Comparison of ENCODE assay signal across 8 mouse cellular contexts in the genomic region with DNA sequence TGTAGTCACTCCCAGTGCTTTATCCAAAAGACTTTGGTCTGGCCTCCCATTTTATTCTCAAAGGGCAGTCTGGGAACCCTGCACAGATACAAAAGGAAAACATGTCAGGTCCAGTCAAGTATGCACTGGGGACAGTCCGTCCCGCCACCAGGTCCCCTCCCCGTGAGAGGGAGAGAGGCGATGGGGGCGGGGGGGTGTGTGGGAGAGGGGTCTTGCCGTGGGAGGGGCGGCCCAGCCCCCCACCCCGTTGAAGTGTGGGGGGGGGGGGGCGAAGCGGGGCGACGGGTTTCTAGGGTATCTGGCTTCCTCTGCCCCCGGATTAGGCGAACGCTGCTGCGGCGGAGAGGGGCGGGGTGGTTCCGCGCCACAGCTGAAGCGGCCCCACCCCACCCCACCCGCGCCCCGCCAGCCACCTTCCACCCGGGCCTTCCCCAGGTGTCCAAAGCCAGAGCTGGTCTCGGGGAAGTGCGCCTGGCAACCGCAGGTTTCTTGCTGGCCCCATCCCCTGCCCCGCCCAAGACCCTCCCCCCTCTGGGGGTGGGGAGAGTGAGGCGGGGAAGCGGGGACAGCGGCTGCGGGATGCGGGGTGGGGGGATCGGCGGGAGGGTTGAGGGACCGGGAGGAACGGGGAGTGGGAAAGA. TPM values are rescaled to one million over a fixed set of nuclear protein-coding genes. Genes with fewer than 3 reads are reported as not detected.
DNase-seq lines count a peak whose midpoint lies in the region; ATAC-seq and TF ChIP-seq lines count a peak whose summit lies in the region.
"Had no signal": no experiment of that assay in that cellular context is flagged by ENCODE, and none has a peak within 500 bp of the region (broad histone marks: within the 10 kb centered on the region; RNA-seq: fewer than 3 reads in every experiment).

No protein-coding gene starts in this region.

- TF ChIP-seq CTCF in G1E (IDR thresholded peaks at IDR 0.05; ENCODE audit: low read depth, low read length) = no peak
- TF ChIP-seq CTCF in bone marrow macrophage, adult 2 months (IDR thresholded peaks at IDR 0.05; ENCODE audit: low read depth, low read length) = no peak

- H3K27ac ChIP-seq in kidney, embryonic 14.5 days (ENCODE audit: low read depth, low read length) = no peak overlapping the region
- H3K27ac ChIP-seq in bone marrow macrophage, adult 2 months (ENCODE audit: insufficient read depth, low read depth, low read length) = peak overlapping the region; percentile 26; the same call in 1 of the 2 replicates
- H3K27ac ChIP-seq in limb, embryonic 10.5 days = no peak overlapping the region; the same call in 1 of the 2 replicates
- H3K27ac ChIP-seq: liver, embryonic 13.5 days had no signal

- ATAC-seq in kidney, embryonic 14.5 days (ENCODE audit: low FRiP score, low TSS enrichment) = no peak; the same call in 1 of the 2 replicates
- no peak for ATAC-seq in G1E (ENCODE audit: extremely low read depth, insufficient number of reproducible peaks, low FRiP score, poor library complexity, severe bottlenecking)

- H3K4me2 ChIP-seq in kidney, embryonic 14.5 days (replicated peaks; ENCODE audit: low read depth, low read length) = no peak overlapping the region
- H3K4me2 ChIP-seq: liver, embryonic 13.5 days had no signal

- TF ChIP-seq POLR2A in bone marrow macrophage, adult 2 months (IDR thresholded peaks at IDR 0.05; ENCODE audit: borderline replicate concordance, low read depth, low read length) = no peak

- no peak overlapping the region for H3K9ac ChIP-seq in kidney, embryonic 14.5 days (ENCODE audit: low read depth, low read length)
- H3K9ac ChIP-seq: liver, embryonic 13.5 days had no signal

- no peaks in the 10 kb centered on the region for H3K4me1 ChIP-seq in kidney, embryonic 14.5 days (ENCODE audit: control insufficient read depth, insufficient read depth, low read length)
- H3K4me1 ChIP-seq in G1E (ENCODE audit: insufficient read depth, low read depth, low read length) = peaks cover 22% of the 10 kb centered on the region
- peaks cover 10% of the 10 kb centered on the region for H3K4me1 ChIP-seq in bone marrow macrophage, adult 2 months (ENCODE audit: control insufficient read depth, insufficient read depth, low read length)
- 0 out of 2 replicates have a peak, but pooled peaks cover 3% of the 10 kb centered on the region for H3K4me1 ChIP-seq in limb, embryonic 10.5 days
- H3K4me1 ChIP-seq: liver, embryonic 13.5 days had no signal

- no peaks in the 10 kb centered on the region for H3K36me3 ChIP-seq in kidney, embryonic 14.5 days (ENCODE audit: control insufficient read depth, insufficient read depth, low read length)
- no peaks in the 10 kb centered on the region for H3K36me3 ChIP-seq in G1E (replicated peaks)
- H3K36me3 ChIP-seq in limb, embryonic 10.5 days = no peaks in the 10 kb centered on the region
- H3K36me3 ChIP-seq in splenic B cell, adult 2 months (ENCODE audit: control insufficient read depth, insufficient read depth, low read length, poor library complexity, severe bottlenecking) = no peaks in the 10 kb centered on the region
- H3K36me3 ChIP-seq: liver, embryonic 13.5 days had no signal

- no peaks in the 10 kb centered on the region for H3K9me3 ChIP-seq in kidney, embryonic 14.5 days (ENCODE audit: control insufficient read depth, low read length)
- H3K9me3 ChIP-seq in G1E (replicated peaks) = no peaks in the 10 kb centered on the region
- H3K9me3 ChIP-seq in limb, embryonic 10.5 days (replicated peaks) = no peaks in the 10 kb centered on the region
- H3K9me3 ChIP-seq: liver, embryonic 13.5 days had no signal

- H3K4me3 ChIP-seq in kidney, embryonic 14.5 days (ENCODE audit: low read length) = no peak overlapping the region
- H3K4me3 ChIP-seq in G1E (ENCODE audit: low read depth, low read length) = no peak overlapping the region; the same call in 1 of the 2 replicates
- peak overlapping the region; percentile 44 for H3K4me3 ChIP-seq in bone marrow macrophage, adult 2 months (ENCODE audit: insufficient read depth, low read length)
- no peak overlapping the region for H3K4me3 ChIP-seq in limb, embryonic 10.5 days
- H3K4me3 ChIP-seq: liver, embryonic 13.5 days had no signal

- no peaks in the 10 kb centered on the region for H3K27me3 ChIP-seq in kidney, embryonic 14.5 days (ENCODE audit: control insufficient read depth, insufficient read depth, low read length)
- H3K27me3 ChIP-seq in G1E (ENCODE audit: insufficient read depth, low read length) = peaks cover 5% of the 10 kb centered on the region
- no peaks in the 10 kb centered on the region; the same call in 1 of the 2 replicates for H3K27me3 ChIP-seq in limb, embryonic 10.5 days (ENCODE audit: low read depth, poor library complexity, severe bottlenecking)
- H3K27me3 ChIP-seq in splenic B cell, adult 2 months (ENCODE audit: control insufficient read depth, insufficient read depth, low read length, poor library complexity, severe bottlenecking) = no peaks in the 10 kb centered on the region

- 1% methylated on average over 17 of the region's 38 CpGs for WGBS in kidney, embryonic 14.5 days
- 0% methylated on average over 25 of the region's 38 CpGs for WGBS in limb, embryonic 10.5 days

- peak; percentile 23 for DNase-seq in kidney, adult 18-20 months
- DNase-seq in G1E (ENCODE audit: low spot score) = peak; percentile 26
- DNase-seq in limb, embryonic 10.5 days (ENCODE audit: low spot score) = peak; percentile 73
- peak; percentile 62 for DNase-seq in splenic B cell, adult 2 months (ENCODE audit: low read depth, low spot score)
- no peak for DNase-seq in adipocyte (ENCODE audit: low spot score)
- DNase-seq: liver, embryonic 13.5 days had no signal

RNA-seq across cellular contexts. Expression of a gene that starts 29.7 kb away (rescaled TPM):
- polyA plus RNA-seq in kidney, embryonic 14.5 days (2014; fragmentation: Nextera tagmentation; extraction: Ambion mirVana) = 1.5 and 1.6 TPM in 2 replicates
- 87.0 and 108 TPM in 2 replicates for total RNA-seq in G1E (2014; fragmentation: Nextera tagmentation)
- total RNA-seq in G1E (2017) = 11.4 and 13.6 TPM in 2 replicates
- polyA plus RNA-seq in G1E (2012) = 78.2 and 83.9 TPM in 2 replicates
- polyA plus RNA-seq in bone marrow macrophage, adult 2 months (2012; ENCODE audit: insufficient read depth, insufficient read length, missing spikeins) = 171 and 182 TPM in 2 replicates
- polyA plus RNA-seq in limb, embryonic 10.5 days (2016; fragmentation: Nextera tagmentation; extraction: Ambion mirVana) = 0.33 and 0.39 TPM in 2 replicates

Comparison
In these comparisons a context has a peak if more than half of its experiments do, and no peak if none do; other contexts are left out.
1. RNA of a gene that starts 29.7 kb away (polyA plus RNA-seq): 171 to 182 TPM in bone marrow macrophage, adult 2 months and 78.2 to 83.9 TPM in G1E; 1.5 to 1.6 TPM in kidney, embryonic 14.5 days and 0.33 to 0.39 TPM in limb, embryonic 10.5 days; every median in the first group is over 10 times any median in the second.